Mouse (Mus musculus): ENCODE data around the gene Aloxe3. TPM values are rescaled to one million over a fixed set of nuclear protein-coding genes. Genes with fewer than 3 reads are reported as not detected.
A peak's percentile ranks its signal among the peaks of the same experiment; 100 is the strongest.

The Aloxe3 gene
- polyA plus RNA-seq, 1 experiment from 2014 or later, result 1.2 TPM

GRCm38 (mm10) chr11:69134622-69134968 is 8.9 kb downstream of the Aloxe3 start:
- no peaks in the 10 kb centered on the region for H3K9me3 ChIP-seq
- H3K4me2 ChIP-seq, result peak overlapping the region; percentile 72
- peak overlapping the region; percentile 44 for H3K4me3 ChIP-seq
- H3K36me3 ChIP-seq, result no peaks in the 10 kb centered on the region
- H3K27me3 ChIP-seq, result peaks cover 24% of the 10 kb centered on the region
- H3K27ac ChIP-seq (replicated peaks), result no peak overlapping the region
- peak overlapping the region; percentile 61 for H3K9ac ChIP-seq
- H3K4me1 ChIP-seq (replicated peaks), result peaks cover 14% of the 10 kb centered on the region; the same call in 1 of the 2 replicates
- peak; percentile 41 for ATAC-seq (ENCODE audit: low read depth)
- 29% methylated on average over 8 of the region's 8 CpGs for WGBS

GRCm38 (mm10) chr11:69135361-69135760 is 9.7 kb downstream of the Aloxe3 start:
- 87% methylated on average over 6 of the region's 6 CpGs for WGBS
- Histone ChIP-seq H3K4me2 (no peak overlapping the region), H3K27ac (replicated peaks) (no peak overlapping the region), H3K4me3 (no peak overlapping the region), H3K27me3 (peaks cover 19% of the 10 kb centered on the region), H3K9ac (no peak overlapping the region), H3K4me1 (replicated peaks) (peaks cover 14% of the 10 kb centered on the region; the same call in 1 of the 2 replicates), H3K36me3 (no peaks in the 10 kb centered on the region), H3K9me3 (no peaks in the 10 kb centered on the region)
- ATAC-seq (ENCODE audit: low read depth), result no peak

GRCm38 (mm10) chr11:69147546-69147945 is 21.9 kb downstream of the Aloxe3 start:
- H3K9ac ChIP-seq, result no peak overlapping the region
- no peak overlapping the region for H3K27ac ChIP-seq (replicated peaks)
- 73% methylated on average over 7 of the region's 7 CpGs for WGBS
- no peaks in the 10 kb centered on the region for H3K36me3 ChIP-seq
- no peak for ATAC-seq (ENCODE audit: low read depth)
- H3K4me3 ChIP-seq, result no peak overlapping the region
- H3K27me3 ChIP-seq, result peaks cover 14% of the 10 kb centered on the region
- no peaks in the 10 kb centered on the region for H3K9me3 ChIP-seq
- no peak overlapping the region for H3K4me2 ChIP-seq
- peaks cover 5% of the 10 kb centered on the region; the same call in 1 of the 2 replicates for H3K4me1 ChIP-seq (replicated peaks)

DNA sequence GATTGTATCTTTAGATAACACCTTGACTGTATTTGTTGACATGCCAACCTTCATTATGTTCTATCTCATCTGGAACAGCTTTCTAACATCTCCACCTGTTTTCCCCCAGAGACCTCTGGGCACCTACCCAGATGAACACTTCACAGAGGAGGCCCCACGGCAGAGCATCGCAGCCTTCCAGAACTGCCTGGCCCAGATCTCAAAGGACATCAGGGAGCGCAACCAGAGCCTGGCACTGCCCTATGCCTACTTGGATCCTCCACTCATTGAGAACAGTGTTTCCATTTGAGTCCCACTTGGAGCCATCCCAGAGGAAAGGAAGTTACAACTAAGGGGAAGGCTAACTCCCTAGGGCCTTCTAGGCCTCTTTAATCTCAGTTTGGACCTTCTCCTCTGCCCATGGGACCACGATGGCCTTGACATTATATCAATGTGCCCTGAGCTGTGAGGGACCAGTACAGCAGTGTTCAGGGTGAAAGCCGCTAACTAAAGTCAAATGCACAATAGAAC is 22.8 kb downstream of the Aloxe3 start:
- Histone ChIP-seq H3K36me3 (no peaks in the 10 kb centered on the region), H3K4me2 (no peak overlapping the region), H3K27me3 (peaks cover 16% of the 10 kb centered on the region), H3K4me1 (replicated peaks) (peaks cover 5% of the 10 kb centered on the region; the same call in 1 of the 2 replicates), H3K4me3 (no peak overlapping the region), H3K9me3 (no peaks in the 10 kb centered on the region), H3K27ac (replicated peaks) (no peak overlapping the region), H3K9ac (no peak overlapping the region)
- ATAC-seq (ENCODE audit: low read depth), result no peak
- 91% methylated on average over 5 of the region's 5 CpGs for WGBS

GRCm38 (mm10) chr11:69149728-69150127 is 24.0 kb downstream of the Aloxe3 start:
- Histone ChIP-seq H3K36me3 (no peaks in the 10 kb centered on the region), H3K27me3 (peaks cover 26% of the 10 kb centered on the region), H3K4me3 (no peak overlapping the region), H3K9me3 (no peaks in the 10 kb centered on the region), H3K9ac (no peak overlapping the region), H3K4me1 (replicated peaks) (peaks cover 5% of the 10 kb centered on the region; the same call in 1 of the 2 replicates), H3K4me2 (no peak overlapping the region), H3K27ac (replicated peaks) (no peak overlapping the region)
- WGBS, result 73% methylated on average over 6 of the region's 6 CpGs
- no peak for ATAC-seq (ENCODE audit: low read depth)

- no peaks in the 10 kb centered on the region for H3K9me3 ChIP-seq
- H3K4me3 ChIP-seq, result no peak overlapping the region
- peaks cover 5% of the 10 kb centered on the region; the same call in 1 of the 2 replicates for H3K4me1 ChIP-seq (replicated peaks)
- H3K27me3 ChIP-seq, result peaks cover 31% of the 10 kb centered on the region
- no peaks in the 10 kb centered on the region for H3K36me3 ChIP-seq
- H3K9ac ChIP-seq, result peak overlapping the region; percentile 31; the same call in 1 of the 2 replicates
- peak overlapping the region; percentile 39 for H3K4me2 ChIP-seq
- no peak overlapping the region for H3K27ac ChIP-seq (replicated peaks)
- ATAC-seq (ENCODE audit: low read depth), result peak; percentile 27; the same call in 1 of the 2 replicates
- 5% methylated on average over 7 of the region's 7 CpGs for WGBS
Measured at GRCm38 (mm10) chr11:69150444-69150843, 24.7 kb downstream of the Aloxe3 start.

DNA sequence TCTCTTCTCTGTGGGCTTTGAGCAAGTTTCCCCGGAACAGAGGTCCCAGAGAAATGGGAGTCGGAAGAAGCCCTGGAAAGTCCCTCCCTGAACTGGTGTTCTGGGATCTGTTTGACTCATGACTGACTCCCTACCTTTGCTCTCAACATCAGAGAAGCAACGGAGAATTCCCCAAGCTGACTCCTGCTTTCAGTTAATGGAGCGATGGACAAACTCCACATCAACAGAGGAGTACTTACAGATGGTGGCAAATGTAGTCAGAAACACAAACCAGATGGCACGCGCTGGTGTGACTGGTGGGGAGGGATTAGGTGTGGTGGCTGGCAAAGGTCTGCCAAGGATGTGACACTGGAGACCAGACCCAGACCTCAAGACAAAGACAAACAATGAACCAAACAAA is 25.3 kb downstream of the Aloxe3 start:
- H3K4me2 ChIP-seq, result peak overlapping the region; percentile 39
- H3K4me3 ChIP-seq, result no peak overlapping the region

DNA sequence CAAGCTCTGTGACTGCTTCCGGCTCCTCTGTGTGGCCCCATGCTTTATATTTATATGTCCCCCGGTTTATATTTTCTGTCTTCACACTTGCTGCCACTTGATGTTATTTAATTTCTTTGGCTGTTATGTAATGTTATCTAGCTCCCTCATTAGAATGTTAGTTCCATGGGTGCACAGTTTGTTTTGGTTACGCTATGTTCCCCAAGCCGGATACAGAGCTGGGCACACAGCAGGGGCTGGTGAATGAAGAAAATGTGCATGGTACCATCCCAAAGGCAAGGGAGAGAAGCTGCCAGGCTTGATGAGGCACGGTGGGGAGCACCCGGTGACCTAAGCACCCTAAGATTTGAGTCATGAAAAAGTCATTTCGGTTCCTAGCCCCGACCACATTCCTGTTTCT is 28.1 kb downstream of the Aloxe3 start:
- H3K27me3 ChIP-seq, result peaks cover 62% of the 10 kb centered on the region
- H3K9ac ChIP-seq, result no peak overlapping the region
- H3K4me2 ChIP-seq, result no peak overlapping the region
- ATAC-seq (ENCODE audit: low read depth), result no peak
- 88% methylated on average over 8 of the region's 8 CpGs for WGBS
- H3K9me3 ChIP-seq, result no peaks in the 10 kb centered on the region
- peaks cover 14% of the 10 kb centered on the region for H3K4me1 ChIP-seq (replicated peaks)
- H3K36me3 ChIP-seq, result no peaks in the 10 kb centered on the region
- no peak overlapping the region for H3K27ac ChIP-seq (replicated peaks)
- no peak overlapping the region for H3K4me3 ChIP-seq

More for the DNA sequence above, 25.3 kb downstream of the Aloxe3 start:
- H3K27me3 ChIP-seq, result peaks cover 34% of the 10 kb centered on the region
- H3K9me3 ChIP-seq, result no peaks in the 10 kb centered on the region
- H3K9ac ChIP-seq, result peak overlapping the region; percentile 31; the same call in 1 of the 2 replicates
- no peaks in the 10 kb centered on the region for H3K36me3 ChIP-seq
- H3K27ac ChIP-seq (replicated peaks), result no peak overlapping the region
- ATAC-seq (ENCODE audit: low read depth), result no peak
- 73% methylated on average over 6 of the region's 6 CpGs for WGBS
- peaks cover 5% of the 10 kb centered on the region; the same call in 1 of the 2 replicates for H3K4me1 ChIP-seq (replicated peaks)

GRCm38 (mm10) chr11:69155351-69155750 is 29.7 kb downstream of the Aloxe3 start:
- no peak for ATAC-seq (ENCODE audit: low read depth)
- Histone ChIP-seq H3K27me3 (peaks cover 67% of the 10 kb centered on the region), H3K9me3 (no peaks in the 10 kb centered on the region), H3K4me1 (replicated peaks) (peaks cover 14% of the 10 kb centered on the region), H3K9ac (no peak overlapping the region), H3K36me3 (no peaks in the 10 kb centered on the region), H3K4me3 (no peak overlapping the region), H3K4me2 (no peak overlapping the region), H3K27ac (replicated peaks) (no peak overlapping the region)
- WGBS, result 55% methylated on average over 1 of the region's 1 CpGs

- WGBS, result 4% methylated on average over 18 of the region's 18 CpGs
- ATAC-seq (ENCODE audit: low read depth), result no peak
- peak within 1 kb of the TSS; percentile 48; the same call in 1 of the 2 replicates for H3K9ac ChIP-seq
Measured at GRCm38 (mm10) chr11:69156800-69157199, 31.1 kb downstream of the Aloxe3 start, which contains the start of gene Alox12b. Alox12b (plus strand) TSS chr11:69156989.

DNA sequence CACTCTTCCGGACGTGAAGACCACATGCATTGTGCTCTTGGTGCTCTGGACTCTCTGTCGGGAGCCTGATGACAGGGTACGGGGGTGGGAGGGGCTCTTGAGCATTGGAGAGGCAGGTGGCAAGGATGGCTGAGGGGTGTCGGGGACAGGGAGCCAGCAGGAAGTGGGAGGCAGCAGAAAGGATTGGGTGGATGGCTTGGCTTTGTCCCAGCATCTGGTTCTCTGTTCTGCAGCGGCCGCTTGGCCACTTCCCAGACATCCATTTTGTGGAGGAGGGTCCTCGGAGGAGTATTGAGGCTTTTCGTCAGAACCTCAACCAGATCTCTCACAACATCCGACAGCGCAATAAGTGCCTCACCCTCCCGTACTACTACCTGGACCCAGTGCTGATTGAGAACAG is 43.6 kb downstream of the Aloxe3 start:
- no peak for ATAC-seq (ENCODE audit: low read depth)
- H3K9me3 ChIP-seq, result no peaks in the 10 kb centered on the region

More at GRCm38 (mm10) chr11:69156800-69157199, 31.1 kb downstream of the Aloxe3 start, which contains the start of gene Alox12b:
- H3K36me3 ChIP-seq, result no peaks in the 10 kb centered on the region
- no peaks in the 10 kb centered on the region for H3K9me3 ChIP-seq
- H3K4me3 ChIP-seq, result peak within 1 kb of the TSS; percentile 20
- peak within 1 kb of the TSS; percentile 48 for H3K4me2 ChIP-seq
- H3K27me3 ChIP-seq, result peaks cover 60% of the 10 kb centered on the region
- no peak within 1 kb of the TSS for H3K27ac ChIP-seq (replicated peaks)
- H3K4me1 ChIP-seq (replicated peaks), result peaks cover 8% of the 10 kb centered on the region

GRCm38 (mm10) chr11:69171626-69172025 is 45.9 kb downstream of the Aloxe3 start:
- no peak overlapping the region for H3K4me3 ChIP-seq
- no peak for ATAC-seq (ENCODE audit: low read depth)
- no peaks in the 10 kb centered on the region for H3K27me3 ChIP-seq
- no peak overlapping the region for H3K4me2 ChIP-seq
- H3K9ac ChIP-seq, result no peak overlapping the region
- H3K4me1 ChIP-seq (replicated peaks), result no peaks in the 10 kb centered on the region
- WGBS, result 26% methylated on average over 7 of the region's 7 CpGs
- H3K36me3 ChIP-seq, result no peaks in the 10 kb centered on the region
- no peaks in the 10 kb centered on the region for H3K9me3 ChIP-seq
- no peak overlapping the region for H3K27ac ChIP-seq (replicated peaks)

More for the DNA sequence above, 43.6 kb downstream of the Aloxe3 start:
- Histone ChIP-seq H3K4me3 (no peak overlapping the region), H3K36me3 (no peaks in the 10 kb centered on the region), H3K9ac (no peak overlapping the region), H3K27me3 (no peaks in the 10 kb centered on the region), H3K27ac (replicated peaks) (no peak overlapping the region), H3K4me1 (replicated peaks) (no peaks in the 10 kb centered on the region), H3K4me2 (no peak overlapping the region)
- 92% methylated on average over 12 of the region's 12 CpGs for WGBS

DNA sequence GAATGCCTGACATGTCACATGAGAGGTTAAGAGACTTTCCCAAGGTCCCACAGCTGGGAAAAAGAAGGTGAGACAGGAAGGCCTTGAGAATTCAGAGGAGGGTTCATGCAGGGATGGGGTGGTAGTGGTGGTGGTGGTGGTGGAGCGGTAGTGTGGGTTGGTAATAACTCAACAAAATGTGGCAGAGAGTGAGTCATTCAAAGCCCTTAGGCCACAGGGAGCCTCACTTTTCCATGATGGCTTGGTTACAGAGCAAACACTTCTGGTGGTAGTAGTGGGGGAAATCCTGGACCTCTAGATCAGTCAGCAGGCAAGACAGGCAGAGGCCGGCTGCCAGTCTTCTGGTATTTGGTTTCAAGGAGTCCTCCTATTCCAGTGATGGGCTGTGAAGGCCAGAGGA is 46.9 kb downstream of the Aloxe3 start:
- ATAC-seq (ENCODE audit: low read depth), result no peak

More for the DNA sequence above, 46.9 kb downstream of the Aloxe3 start:
- no peak overlapping the region for H3K27ac ChIP-seq (replicated peaks)
- no peak overlapping the region for H3K4me2 ChIP-seq
- 85% methylated on average over 2 of the region's 2 CpGs for WGBS
- H3K9ac ChIP-seq, result no peak overlapping the region
- no peak overlapping the region for H3K4me3 ChIP-seq
- no peaks in the 10 kb centered on the region for H3K27me3 ChIP-seq
- no peaks in the 10 kb centered on the region for H3K36me3 ChIP-seq
- no peaks in the 10 kb centered on the region for H3K4me1 ChIP-seq (replicated peaks)
- no peaks in the 10 kb centered on the region for H3K9me3 ChIP-seq

All from neural tube, embryonic 13.5 days (tissue).